Comparison of ENCODE assay signal across 14 mouse cellular contexts in the genomic region with DNA sequence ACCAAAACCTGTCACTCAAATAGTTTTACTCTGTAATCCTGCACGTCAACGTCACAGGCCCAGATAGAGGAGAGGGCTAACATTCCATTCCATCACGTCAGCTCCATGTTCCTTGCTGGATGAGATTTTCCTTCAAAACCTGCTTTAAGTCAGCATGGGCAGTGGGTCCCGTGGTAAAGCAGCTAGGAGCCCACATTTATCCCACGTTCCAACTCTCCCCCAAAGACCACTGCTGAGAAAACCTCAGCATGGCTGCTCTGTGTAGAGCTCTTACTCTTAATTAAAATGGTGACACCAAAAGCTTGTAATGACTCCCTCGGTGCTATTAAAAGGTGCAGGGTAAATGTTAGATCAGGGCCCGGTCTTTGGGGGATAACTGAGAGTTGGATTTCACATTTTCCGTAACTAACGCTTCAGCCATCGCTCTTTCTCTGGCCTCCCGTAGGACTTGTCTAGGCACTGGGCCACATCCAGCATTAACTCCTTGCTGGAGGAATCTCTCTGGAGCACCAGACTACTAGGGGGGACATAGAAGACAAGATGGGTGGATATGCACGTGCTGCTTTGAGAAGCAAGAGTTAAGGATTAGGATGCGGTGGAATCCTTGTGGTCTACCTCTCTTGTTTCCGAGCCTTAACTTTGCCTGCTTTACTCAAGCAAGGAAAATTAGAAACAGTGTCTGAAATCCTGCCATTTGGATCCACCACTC.
"Had no signal": no experiment of that assay in that cellular context is flagged by ENCODE, and none has a peak within 500 bp of the region (broad histone marks: within the 10 kb centered on the region; RNA-seq: fewer than 3 reads in every experiment).

No protein-coding gene starts in this region.

- H3K36me3 ChIP-seq: kidney, embryonic 15.5 days; liver, embryonic 13.5 days; midbrain, embryonic 12.5 days had no signal

- ATAC-seq: intestine, embryonic 16.5 days; liver, postnatal 0 days; midbrain, embryonic 16.5 days had no signal

- H3K4me1 ChIP-seq: kidney, embryonic 15.5 days; liver, embryonic 13.5 days had no signal

- H3K9ac ChIP-seq: kidney, embryonic 15.5 days; liver, embryonic 13.5 days; liver, postnatal 0 days; midbrain, embryonic 12.5 days had no signal

- H3K27me3 ChIP-seq: kidney, embryonic 15.5 days; liver, embryonic 13.5 days; midbrain, embryonic 12.5 days had no signal

- H3K27ac ChIP-seq: kidney, embryonic 15.5 days; left cerebral cortex, adult 2 months; liver, embryonic 13.5 days; midbrain, embryonic 12.5 days had no signal

- DNase-seq: kidney, adult 2 months; kidney, postnatal 14 days; liver; liver, embryonic 13.5 days; liver, postnatal 0 days; right cerebral cortex, adult 18-20 months; right cerebral cortex, postnatal 25 days; thymus, adult 18-20 months; thymus, postnatal 14 days had no signal

- H3K9me3 ChIP-seq: kidney, embryonic 15.5 days; liver, embryonic 13.5 days; midbrain, embryonic 12.5 days had no signal

- H3K4me3 ChIP-seq: kidney, embryonic 15.5 days; left cerebral cortex, adult 2 months; liver, embryonic 13.5 days; midbrain, embryonic 12.5 days had no signal

- H3K4me2 ChIP-seq: kidney, embryonic 15.5 days; liver, embryonic 13.5 days; midbrain, embryonic 12.5 days had no signal
